Mouse (Mus musculus) G1E (cell line): Measurements from ENCODE around the gene Nr2f2.

Experiments used
- CTCF ChIP-seq: IDR thresholded peaks from 2 replicates; pipeline ENCODE4 v1.5.1; 2012; ENCODE audit warnings: low read depth, low read length, inconsistent platforms, mixed read lengths
- GATA1 ChIP-seq: IDR thresholded peaks from 2 replicates; pipeline ENCODE4 v1.6.1; 2012; ENCODE audit warnings: borderline replicate concordance, low read length, inconsistent platforms, mixed read lengths
- GATA2 ChIP-seq: IDR thresholded peaks from 2 replicates; pipeline ENCODE4 v1.6.1; 2012; ENCODE audit warnings: low read depth, low read length, inconsistent platforms, borderline replicate concordance
- POLR2AphosphoS5 ChIP-seq: IDR thresholded peaks from 2 replicates; pipeline ENCODE4 v1.6.1; 2012; ENCODE audit warnings: low read depth, low read length, inconsistent platforms; ENCODE audit not compliant: insufficient replicate concordance
- TAL1 ChIP-seq: conservative IDR thresholded peaks from 2 replicates; pipeline ENCODE4 v1.6.1; 2012; ENCODE audit warnings: low read depth, low read length, inconsistent platforms, mixed read lengths

- TF ChIP-seq CTCF (no peak), GATA2 (no peak), GATA1 (no peak), TAL1 (no peak), POLR2AphosphoS5 (no peak)
Measured at GRCm38 (mm10) chr7:70336126-70336525, 30.4 kb downstream of the Nr2f2 start.
